Mouse (Mus musculus) heart, embryonic 15.5 days (tissue): ENCODE results near the gene Clec4f. TPM values are rescaled to one million over a fixed set of nuclear protein-coding genes. Genes with fewer than 3 reads are reported as not detected.
"Not testable (repeated sequence)": the region's sequence is repeated elsewhere in the genome, so short reads cannot be mapped to it uniquely, and the experiment has no call there.

Experiments used
- ATAC-seq: fragments of 200-750 bp; cut with Nextera tagmentation; replicated peaks from 2 replicates; pipeline ENCODE4 v1.8.0; 2017; ENCODE audit warnings: low read depth, moderate TSS enrichment; ENCODE audit not compliant: insufficient number of reproducible peaks, insufficient read depth, low FRiP score
- H3K27ac ChIP-seq: fragments of 300-500 bp; sonication (generic); 2 replicates; pipeline ENCODE4 v1.5.1; 2015; ENCODE audit warnings: mild to moderate bottlenecking, inconsistent platforms
- H3K27me3 ChIP-seq: fragments of 300-500 bp; sonication (generic); 2 replicates; pipeline ENCODE4 v1.6.1; 2015; ENCODE audit warnings: inconsistent platforms
- H3K36me3 ChIP-seq: fragments of 300-500 bp; sonication (generic); 2 replicates; pipeline ENCODE4 v1.6.1; 2015; ENCODE audit warnings: mild to moderate bottlenecking, inconsistent platforms
- H3K4me1 ChIP-seq: fragments of 300-500 bp; sonication (generic); replicated peaks from 2 replicates; pipeline ENCODE4 v1.6.1; 2015; ENCODE audit warnings: inconsistent platforms
- H3K4me2 ChIP-seq: fragments of 300-500 bp; sonication (generic); 2 replicates; pipeline ENCODE4 v1.6.1; 2015; ENCODE audit warnings: inconsistent platforms, mild to moderate bottlenecking, moderate library complexity
- H3K4me3 ChIP-seq: fragments of 300-500 bp; sonication (generic); 2 replicates; pipeline ENCODE4 v1.5.1; 2015; ENCODE audit warnings: mild to moderate bottlenecking, inconsistent platforms
- H3K9ac ChIP-seq: fragments of 300-500 bp; sonication (generic); 2 replicates; pipeline ENCODE4 v1.6.1; 2015; ENCODE audit warnings: mild to moderate bottlenecking, inconsistent platforms
- H3K9me3 ChIP-seq: fragments of 300-500 bp; sonication (generic); replicated peaks from 2 replicates; pipeline ENCODE4 v1.6.1; 2016; ENCODE audit warnings: inconsistent platforms
- WGBS: fragments of 180-500 bp; shearing (Covaris S2); methylation state at CpG from one replicate; pipeline ENCODE4 v1.1.7; 2015; ENCODE audit warnings: mixed read lengths; 5-methylcytosine and 5-hydroxymethylcytosine counted together
- polyA plus RNA-seq: library from polyadenylated mRNA; unstranded; fragments of >200 nt; fragmentation: Nextera tagmentation; extraction: Ambion mirVana; gene quantifications from 2 replicates; pipeline ENCODE4 v1.2.1, GENCODE M21; 2015

The Clec4f gene
- polyA plus RNA-seq, 1 experiment from 2014 or later: 0.50 TPM

DNA sequence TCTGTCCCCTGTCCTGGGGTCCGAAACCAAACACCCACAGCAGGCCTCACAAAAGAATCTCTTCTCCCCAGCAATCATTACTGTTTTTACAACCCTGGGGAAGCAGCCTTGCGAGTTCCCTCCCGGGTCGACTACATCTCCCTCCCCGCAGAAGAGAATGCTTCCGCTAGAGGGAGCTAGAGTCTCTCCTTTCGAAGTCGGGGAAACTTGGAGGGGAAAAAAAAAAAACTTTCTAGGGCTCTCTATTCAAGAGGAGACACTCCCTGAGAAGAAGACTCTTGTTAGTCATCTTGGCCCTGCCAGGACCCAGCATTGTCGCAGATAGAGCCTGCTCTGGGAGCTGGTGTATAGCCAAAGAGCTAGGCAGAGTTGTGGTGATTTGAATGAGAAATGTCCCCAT is 37.8 kb upstream of the Clec4f start:
- H3K9me3 ChIP-seq: no peaks in the 10 kb centered on the region
- no peak overlapping the region for H3K4me2 ChIP-seq
- H3K4me1 ChIP-seq: peaks cover 3% of the 10 kb centered on the region; the same call in 1 of the 2 replicates
- ATAC-seq: no peak
- no peak overlapping the region for H3K27ac ChIP-seq
- no peak overlapping the region for H3K9ac ChIP-seq
- H3K4me3 ChIP-seq: no peak overlapping the region
- peaks cover 93% of the 10 kb centered on the region for H3K27me3 ChIP-seq
- WGBS: under 1% methylated on average over 9 of the region's 9 CpGs
- H3K36me3 ChIP-seq: no peaks in the 10 kb centered on the region

DNA sequence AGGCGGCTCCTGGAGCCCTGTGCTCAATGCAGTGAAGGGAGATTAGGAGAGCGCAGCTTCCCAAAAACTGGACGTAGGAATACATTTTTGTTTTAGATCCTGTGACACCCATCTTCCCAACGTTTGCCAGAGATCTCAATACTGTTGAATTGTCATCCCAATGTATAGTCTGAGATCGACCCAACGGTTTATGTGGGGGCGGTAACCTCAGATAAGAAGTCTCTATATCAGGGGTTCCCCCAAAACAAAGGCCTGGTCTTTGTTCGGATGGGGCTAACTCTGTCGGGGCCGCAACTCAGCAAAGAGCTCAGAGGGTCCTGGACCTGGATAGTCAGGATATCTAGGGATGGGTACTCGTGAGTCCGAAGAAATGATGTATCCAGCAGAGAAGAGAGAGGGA is 37.0 kb upstream of the Clec4f start:
- H3K4me3 ChIP-seq: no peak overlapping the region
- H3K9ac ChIP-seq: no peak overlapping the region
- under 1% methylated on average over 12 of the region's 12 CpGs for WGBS
- no peaks in the 10 kb centered on the region for H3K36me3 ChIP-seq
- H3K27ac ChIP-seq: no peak overlapping the region
- no peaks in the 10 kb centered on the region for H3K9me3 ChIP-seq
- no peak for ATAC-seq
- H3K4me2 ChIP-seq: no peak overlapping the region
- H3K4me1 ChIP-seq: peaks cover 3% of the 10 kb centered on the region; the same call in 1 of the 2 replicates
- H3K27me3 ChIP-seq: peaks cover 93% of the 10 kb centered on the region

DNA sequence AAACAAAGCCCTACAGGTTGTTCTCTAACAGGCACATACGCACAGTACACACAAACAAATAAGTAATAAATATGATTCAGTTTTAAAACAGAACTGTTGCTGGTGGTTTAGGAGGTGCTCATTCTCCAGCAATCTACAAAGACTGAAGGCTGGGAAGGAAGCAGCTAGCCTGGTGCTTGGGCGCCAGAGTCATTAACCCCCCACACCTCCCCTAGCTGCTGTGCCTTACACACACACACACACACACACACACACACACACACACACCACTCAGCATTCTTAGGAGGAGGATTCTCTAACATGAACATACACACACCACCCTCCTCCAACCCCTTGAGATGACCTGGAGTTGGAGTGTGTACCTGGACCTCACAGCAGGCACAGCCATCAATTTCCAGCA is 34.9 kb upstream of the Clec4f start:
- peaks cover 3% of the 10 kb centered on the region; the same call in 1 of the 2 replicates for H3K4me1 ChIP-seq
- WGBS: 63% methylated on average over 2 of the region's 2 CpGs

DNA sequence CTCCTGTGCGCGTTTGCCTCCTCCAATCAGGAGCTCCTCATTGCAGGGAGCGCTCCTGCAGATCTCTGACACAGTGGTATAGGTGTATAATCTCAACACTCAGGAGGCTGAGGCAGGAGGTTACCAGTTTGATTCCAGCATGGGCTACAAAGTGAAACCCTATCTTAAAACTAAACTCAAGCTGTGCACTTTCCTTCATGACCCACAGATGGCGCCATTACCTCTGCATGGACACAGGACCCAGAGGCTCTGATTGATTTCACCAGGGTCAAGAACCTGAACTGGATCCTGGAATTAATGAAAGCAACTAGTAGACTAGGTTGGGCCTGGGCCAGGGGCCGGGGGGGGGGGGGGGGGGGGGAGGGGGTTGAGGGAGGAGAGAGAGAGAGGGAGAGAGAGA is 34.3 kb upstream of the Clec4f start:
- Histone ChIP-seq H3K4me1 (peaks cover 3% of the 10 kb centered on the region; the same call in 1 of the 2 replicates), H3K9ac (no peak overlapping the region), H3K27me3 (peaks cover 88% of the 10 kb centered on the region), H3K27ac (no peak overlapping the region), H3K36me3 (no peaks in the 10 kb centered on the region), H3K4me3 (no peak overlapping the region), H3K9me3 (no peaks in the 10 kb centered on the region), H3K4me2 (no peak overlapping the region)
- 26% methylated on average over 4 of the region's 5 CpGs for WGBS
- ATAC-seq: no peak

More for the DNA sequence above, 34.9 kb upstream of the Clec4f start:
- Histone ChIP-seq H3K27me3 (peaks cover 88% of the 10 kb centered on the region), H3K9ac (no peak overlapping the region), H3K4me3 (no peak overlapping the region), H3K27ac (no peak overlapping the region), H3K9me3 (no peaks in the 10 kb centered on the region), H3K4me2 (no peak overlapping the region), H3K36me3 (no peaks in the 10 kb centered on the region)
- ATAC-seq: no peak

DNA sequence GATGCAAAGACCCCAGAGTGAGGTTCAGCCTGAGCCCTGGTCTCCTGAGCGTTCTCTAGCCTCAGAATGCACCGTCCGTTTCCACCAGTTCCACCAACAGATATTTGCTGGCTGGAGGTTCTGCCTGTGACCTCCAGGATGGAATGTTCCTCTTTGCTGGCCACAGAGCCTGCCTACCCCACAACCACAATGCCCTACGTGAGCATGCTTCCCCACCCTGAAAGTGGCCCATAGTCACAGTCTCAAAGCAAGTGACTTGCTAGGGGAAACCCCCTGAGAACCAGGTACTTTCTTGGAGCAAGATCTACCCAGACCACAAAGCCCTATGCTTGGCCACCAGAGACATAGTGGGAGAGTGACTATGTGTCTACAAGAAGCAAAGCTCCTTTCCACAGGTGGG is 33.4 kb upstream of the Clec4f start:
- 68% methylated on average over 4 of the region's 4 CpGs for WGBS
- Histone ChIP-seq H3K4me2 (no peak overlapping the region), H3K9me3 (no peaks in the 10 kb centered on the region), H3K4me1 (peaks cover 3% of the 10 kb centered on the region; the same call in 1 of the 2 replicates), H3K27ac (no peak overlapping the region), H3K4me3 (no peak overlapping the region), H3K36me3 (no peaks in the 10 kb centered on the region), H3K9ac (no peak overlapping the region), H3K27me3 (peaks cover 86% of the 10 kb centered on the region)
- no peak for ATAC-seq

DNA sequence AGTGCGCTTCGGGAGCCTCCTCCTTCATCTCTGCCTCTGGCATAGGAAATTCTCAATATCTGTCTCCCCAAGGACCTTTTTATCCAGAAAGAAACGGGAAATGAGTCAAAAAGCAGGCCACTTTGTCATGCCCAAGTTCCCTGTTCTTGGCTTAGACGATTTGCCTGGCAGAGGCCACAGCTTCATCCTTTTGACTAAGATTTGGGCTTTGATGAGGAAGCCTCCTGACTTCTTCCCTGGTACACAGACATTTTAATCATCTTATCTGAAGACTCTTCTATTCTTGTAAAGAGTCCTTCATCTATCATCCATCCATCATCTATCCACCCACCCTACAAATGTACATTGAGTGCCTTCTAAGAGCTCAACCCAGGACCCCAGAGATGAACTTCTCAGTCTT is 21.8 kb upstream of the Clec4f start, which contains the start of gene Cd207:
Gene Cd207 (minus strand): TSS at position 101 of the 400 bp plus-strand sequence.
- no peaks in the 10 kb centered on the region for H3K9me3 ChIP-seq
- 56% methylated on average over 4 of the region's 4 CpGs for WGBS

DNA sequence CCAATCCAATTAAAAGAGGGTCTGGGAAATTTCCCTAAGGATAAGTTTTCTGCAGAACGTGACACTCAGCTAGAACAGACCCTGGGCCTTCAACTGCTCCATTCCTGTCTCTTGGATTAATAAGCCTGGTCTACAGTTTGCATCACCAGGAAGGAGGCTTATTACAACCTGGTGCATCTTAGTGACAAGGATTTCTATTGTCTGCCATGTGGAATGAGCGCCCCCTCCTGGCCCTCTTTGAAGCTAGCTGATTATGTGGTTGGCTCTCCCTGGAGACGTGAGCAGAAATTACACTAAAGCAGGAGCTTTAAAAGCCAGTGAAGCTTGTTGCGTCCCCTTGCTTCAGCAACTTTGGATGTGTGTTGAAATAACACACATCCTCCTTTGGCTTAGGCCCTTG is 17.4 kb upstream of the Clec4f start:
- H3K4me1 ChIP-seq: no peaks in the 10 kb centered on the region
- H3K27me3 ChIP-seq: peaks cover 12% of the 10 kb centered on the region
- H3K4me2 ChIP-seq: no peak overlapping the region
- no peak overlapping the region for H3K27ac ChIP-seq
- no peak for ATAC-seq
- H3K9ac ChIP-seq: no peak overlapping the region
- no peaks in the 10 kb centered on the region for H3K9me3 ChIP-seq
- H3K4me3 ChIP-seq: no peak overlapping the region
- no peaks in the 10 kb centered on the region for H3K36me3 ChIP-seq
- 10% methylated on average over 4 of the region's 4 CpGs for WGBS

More for the DNA sequence above, 21.8 kb upstream of the Clec4f start, which contains the start of gene Cd207:
- ATAC-seq: no peak
- Histone ChIP-seq H3K27ac (no peak within 1 kb of the TSS), H3K9ac (no peak within 1 kb of the TSS), H3K4me3 (no peak within 1 kb of the TSS), H3K36me3 (no peaks in the 10 kb centered on the region), H3K4me2 (no peak within 1 kb of the TSS), H3K4me1 (no peaks in the 10 kb centered on the region), H3K27me3 (peaks cover 28% of the 10 kb centered on the region)

DNA sequence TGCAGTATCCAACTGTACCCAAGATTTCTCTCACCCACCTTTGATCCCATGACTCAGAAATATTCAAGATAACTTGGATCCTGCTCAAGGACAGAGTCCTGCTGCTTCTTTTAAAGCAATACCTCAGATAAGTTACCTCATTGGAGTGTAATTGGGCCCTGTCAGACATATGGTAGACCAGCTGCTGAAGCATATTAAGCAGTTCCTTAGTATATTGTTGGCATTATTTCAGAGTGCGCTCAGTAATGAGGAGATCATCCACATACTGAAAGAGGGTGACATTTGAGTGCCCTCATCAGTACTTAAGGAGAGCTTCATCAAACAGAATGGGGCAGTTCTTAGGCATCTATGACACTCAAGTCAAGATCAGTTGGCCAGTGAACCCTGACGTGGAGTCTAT is 9.0 kb upstream of the Clec4f start:
- no peak overlapping the region for H3K27ac ChIP-seq
- no peaks in the 10 kb centered on the region for H3K36me3 ChIP-seq
- H3K27me3 ChIP-seq: no peaks in the 10 kb centered on the region
- 87% methylated on average over 2 of the region's 2 CpGs for WGBS
- no peak overlapping the region for H3K9ac ChIP-seq
- no peaks in the 10 kb centered on the region for H3K9me3 ChIP-seq
- no peak for ATAC-seq
- H3K4me3 ChIP-seq: no peak overlapping the region
- H3K4me2 ChIP-seq: no peak overlapping the region
- no peaks in the 10 kb centered on the region for H3K4me1 ChIP-seq

DNA sequence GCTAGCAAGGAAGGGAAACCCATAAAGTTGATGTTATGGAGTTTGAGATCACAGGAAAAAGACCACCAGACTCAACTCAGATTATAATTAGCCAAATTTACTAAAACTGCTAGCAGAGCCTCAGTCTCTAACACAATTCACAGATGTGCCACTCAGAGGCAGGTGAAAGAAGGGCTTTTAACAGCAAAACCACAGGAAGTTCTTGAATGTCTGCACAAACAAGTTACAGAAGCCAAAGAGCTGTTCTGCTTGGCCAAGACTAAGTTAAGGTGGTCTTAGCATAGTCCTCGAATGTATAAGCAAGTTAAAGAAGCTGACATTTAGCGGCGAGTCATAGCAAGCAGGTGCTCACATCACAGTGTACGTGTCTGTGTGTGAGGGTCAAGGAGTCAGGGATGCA is 4.8 kb upstream of the Clec4f start:
- Histone ChIP-seq H3K4me3 (no peak overlapping the region), H3K4me1 (no peaks in the 10 kb centered on the region), H3K27ac (no peak overlapping the region), H3K36me3 (no peaks in the 10 kb centered on the region), H3K4me2 (no peak overlapping the region), H3K9ac (no peak overlapping the region), H3K9me3 (no peaks in the 10 kb centered on the region), H3K27me3 (no peaks in the 10 kb centered on the region; the same call in 1 of the 2 replicates)
- no peak for ATAC-seq
- 69% methylated on average over 4 of the region's 4 CpGs for WGBS

DNA sequence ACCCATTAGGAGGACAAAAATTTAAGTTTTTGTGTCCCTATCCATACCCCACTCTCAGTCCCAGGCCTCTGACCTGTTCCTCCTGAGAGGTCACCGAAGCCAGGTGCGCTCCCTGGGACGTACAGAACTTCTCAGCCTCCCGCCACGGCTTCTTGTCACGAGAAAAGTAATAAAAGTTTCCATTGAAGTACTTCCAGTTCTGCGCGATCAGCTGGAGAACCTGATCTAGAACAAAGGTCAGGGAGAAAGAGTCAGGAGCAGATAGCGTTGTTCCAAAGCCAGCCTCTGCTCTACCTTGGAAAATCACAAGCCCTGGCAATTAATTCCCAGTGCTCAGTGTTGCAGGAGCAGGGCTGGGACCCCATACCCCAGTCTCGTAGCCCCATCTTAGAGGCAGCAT is 9.3 kb downstream of the Clec4f start:
- WGBS: 86% methylated on average over 10 of the region's 10 CpGs
- H3K9me3 ChIP-seq: no peaks in the 10 kb centered on the region

DNA sequence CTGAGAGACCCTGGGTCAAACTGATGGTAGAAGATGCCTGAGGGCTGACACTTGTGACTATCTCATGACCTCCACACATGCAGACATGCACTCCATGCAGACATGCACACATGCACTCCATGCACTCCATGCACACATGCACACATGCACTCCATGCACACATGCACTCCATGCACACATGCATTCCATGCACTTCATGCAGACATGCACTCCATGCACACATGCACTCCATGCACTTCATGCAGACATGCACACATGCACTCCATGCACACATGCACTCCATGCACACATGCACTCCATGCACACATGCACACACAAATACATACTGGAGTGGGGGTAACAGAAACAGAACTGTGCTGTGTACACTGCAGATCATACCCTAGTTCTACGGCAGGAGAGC is 20.7 kb downstream of the Clec4f start:
- no peaks in the 10 kb centered on the region; the same call in 1 of the 2 replicates for H3K4me1 ChIP-seq
- no peak overlapping the region for H3K27ac ChIP-seq
- no peaks in the 10 kb centered on the region for H3K27me3 ChIP-seq
- no peak for ATAC-seq
- no peak overlapping the region for H3K4me2 ChIP-seq
- 89% methylated on average over 1 of the region's 1 CpGs for WGBS
- no peaks in the 10 kb centered on the region for H3K9me3 ChIP-seq
- no peaks in the 10 kb centered on the region for H3K36me3 ChIP-seq
- no peak overlapping the region for H3K9ac ChIP-seq
- H3K4me3 ChIP-seq: no peak overlapping the region

More for the DNA sequence above, 9.3 kb downstream of the Clec4f start:
- ATAC-seq: no peak
- H3K27me3 ChIP-seq: no peaks in the 10 kb centered on the region
- H3K4me2 ChIP-seq: no peak overlapping the region
- H3K36me3 ChIP-seq: no peaks in the 10 kb centered on the region
- no peak overlapping the region for H3K27ac ChIP-seq
- H3K4me3 ChIP-seq: no peak overlapping the region
- H3K4me1 ChIP-seq: no peaks in the 10 kb centered on the region
- H3K9ac ChIP-seq: no peak overlapping the region

DNA sequence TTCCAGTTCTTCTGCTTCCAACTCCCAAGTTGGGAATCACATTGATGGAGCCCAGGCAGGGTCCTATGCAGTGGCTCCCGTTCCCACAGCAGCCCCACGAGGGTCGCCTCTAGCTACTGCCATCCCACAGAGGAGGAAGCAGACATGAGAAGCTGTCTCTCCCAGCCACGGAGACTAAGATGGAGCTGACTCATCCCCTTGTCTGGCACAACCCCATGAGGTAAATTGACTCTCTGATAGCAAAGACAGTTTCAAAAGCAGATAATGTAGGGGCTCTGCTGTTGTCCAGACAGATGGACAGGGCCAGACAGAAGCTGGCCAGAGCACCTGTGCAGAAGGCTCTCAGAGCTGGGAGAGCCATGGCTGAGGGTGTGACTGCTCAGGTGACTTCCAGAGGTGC is 21.4 kb downstream of the Clec4f start:
- not testable (repeated sequence) for H3K4me2 ChIP-seq, H3K36me3 ChIP-seq, H3K4me1 ChIP-seq, H3K9ac ChIP-seq, H3K4me3 ChIP-seq, H3K27ac ChIP-seq, H3K9me3 ChIP-seq, H3K27me3 ChIP-seq, ATAC-seq
- WGBS: 33% methylated on average over 4 of the region's 4 CpGs
